Mouse (Mus musculus) hindbrain, embryonic 13.5 days (tissue): ENCODE results near the gene Tmem131. TPM values are rescaled to one million over a fixed set of nuclear protein-coding genes. Genes with fewer than 3 reads are reported as not detected.

Source experiments
- ATAC-seq: fragments of 200-750 bp; cut with Nextera tagmentation; 2 replicates; pipeline ENCODE4 v1.8.0; 2017; ENCODE audit warnings: moderate TSS enrichment; ENCODE audit not compliant: low FRiP score
- H3K27ac ChIP-seq: fragments of 300-500 bp; sonication (generic); 2 replicates; pipeline ENCODE4 v1.5.1; 2015; ENCODE audit warnings: inconsistent platforms, mild to moderate bottlenecking, moderate library complexity
- H3K27me3 ChIP-seq: fragments of 300-500 bp; sonication (generic); 2 replicates; pipeline ENCODE4 v1.6.1; 2015; ENCODE audit warnings: mild to moderate bottlenecking, inconsistent platforms
- H3K36me3 ChIP-seq: fragments of 300-500 bp; sonication (generic); 2 replicates; pipeline ENCODE4 v1.6.1; 2015; ENCODE audit warnings: mild to moderate bottlenecking, inconsistent platforms
- H3K4me1 ChIP-seq: fragments of 300-500 bp; sonication (generic); replicated peaks from 2 replicates; pipeline ENCODE4 v1.6.1; 2015; ENCODE audit warnings: inconsistent platforms
- H3K4me2 ChIP-seq: fragments of 300-500 bp; sonication (generic); 2 replicates; pipeline ENCODE4 v1.6.1; 2015; ENCODE audit warnings: inconsistent platforms, mild to moderate bottlenecking, moderate library complexity
- H3K4me3 ChIP-seq: fragments of 300-500 bp; sonication (generic); 2 replicates; pipeline ENCODE4 v1.5.1; 2015; ENCODE audit warnings: mild to moderate bottlenecking, inconsistent platforms
- H3K9ac ChIP-seq: fragments of 300-500 bp; sonication (generic); 2 replicates; pipeline ENCODE4 v1.6.1; 2015; ENCODE audit warnings: mild to moderate bottlenecking, inconsistent platforms
- H3K9me3 ChIP-seq: fragments of 300-500 bp; sonication (generic); 2 replicates; pipeline ENCODE4 v1.6.1; 2016; ENCODE audit warnings: inconsistent platforms
- WGBS: fragments of 180-500 bp; shearing (Covaris S2); methylation state at CpG from one replicate; pipeline ENCODE4 v1.1.7; 2015; 5-methylcytosine and 5-hydroxymethylcytosine counted together
- polyA plus RNA-seq: library from polyadenylated mRNA; unstranded; fragments of >200 nt; fragmentation: Nextera tagmentation; extraction: Ambion mirVana; gene quantifications from 2 replicates; pipeline ENCODE4 v1.2.1, GENCODE M21; 2015

The Tmem131 gene
- polyA plus RNA-seq: 11.6 and 11.7 TPM in 2 replicates

GRCm38 (mm10) chr1:36943653-36944052 lies at the start of gene Tmem131:
Gene Tmem131 (minus strand): TSS chr1:36943666.
- no peaks in the 10 kb centered on the region for H3K27me3 ChIP-seq
- no peak within 1 kb of the TSS for H3K4me3 ChIP-seq
- WGBS: 72% methylated on average over 5 of the region's 5 CpGs
- no peaks in the 10 kb centered on the region for H3K9me3 ChIP-seq
- H3K9ac ChIP-seq: no peak within 1 kb of the TSS
- H3K4me1 ChIP-seq: peaks cover 5% of the 10 kb centered on the region
- no peak within 1 kb of the TSS for H3K4me2 ChIP-seq
- no peak within 1 kb of the TSS for H3K27ac ChIP-seq
- ATAC-seq: no peak
- H3K36me3 ChIP-seq: no peaks in the 10 kb centered on the region

DNA sequence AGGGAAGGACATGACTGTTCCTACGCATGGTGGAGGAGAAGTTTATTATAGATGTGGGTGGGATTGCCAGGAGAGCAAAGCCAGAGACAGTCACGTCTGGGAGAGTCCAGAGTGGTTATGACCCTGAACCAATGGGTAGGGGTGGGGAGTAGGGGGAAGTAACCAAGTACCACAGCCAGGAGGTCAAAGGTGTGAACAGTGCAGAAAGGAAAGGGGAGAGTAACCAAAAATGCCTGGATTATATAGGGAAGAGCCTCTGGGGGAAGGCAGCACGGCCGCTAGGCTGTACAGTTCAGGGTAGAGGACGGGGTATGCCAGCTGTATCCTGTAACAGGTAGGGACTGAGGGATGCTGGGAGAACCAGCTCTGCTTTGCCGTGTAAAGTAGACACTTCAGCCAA lies 45.1 kb upstream of the Tmem131 start:
- Histone ChIP-seq H3K9ac (no peak overlapping the region), H3K4me2 (no peak overlapping the region), H3K9me3 (no peaks in the 10 kb centered on the region), H3K4me1 (peaks cover 9% of the 10 kb centered on the region; the same call in 1 of the 2 replicates), H3K27me3 (0 out of 2 replicates have a peak, but pooled peaks cover 7% of the 10 kb centered on the region), H3K4me3 (no peak overlapping the region), H3K36me3 (no peaks in the 10 kb centered on the region), H3K27ac (no peak overlapping the region)
- WGBS: 88% methylated on average over 6 of the region's 6 CpGs
- no peak for ATAC-seq

GRCm38 (mm10) chr1:36988161-36988560 lies 44.7 kb upstream of the Tmem131 start:
- Histone ChIP-seq H3K4me3 (no peak overlapping the region), H3K4me2 (no peak overlapping the region), H3K36me3 (no peaks in the 10 kb centered on the region), H3K9ac (no peak overlapping the region), H3K9me3 (no peaks in the 10 kb centered on the region), H3K27me3 (0 out of 2 replicates have a peak, but pooled peaks cover 7% of the 10 kb centered on the region), H3K4me1 (peaks cover 9% of the 10 kb centered on the region; the same call in 1 of the 2 replicates), H3K27ac (no peak overlapping the region)
- ATAC-seq: no peak
- WGBS: 76% methylated on average over 6 of the region's 6 CpGs

DNA sequence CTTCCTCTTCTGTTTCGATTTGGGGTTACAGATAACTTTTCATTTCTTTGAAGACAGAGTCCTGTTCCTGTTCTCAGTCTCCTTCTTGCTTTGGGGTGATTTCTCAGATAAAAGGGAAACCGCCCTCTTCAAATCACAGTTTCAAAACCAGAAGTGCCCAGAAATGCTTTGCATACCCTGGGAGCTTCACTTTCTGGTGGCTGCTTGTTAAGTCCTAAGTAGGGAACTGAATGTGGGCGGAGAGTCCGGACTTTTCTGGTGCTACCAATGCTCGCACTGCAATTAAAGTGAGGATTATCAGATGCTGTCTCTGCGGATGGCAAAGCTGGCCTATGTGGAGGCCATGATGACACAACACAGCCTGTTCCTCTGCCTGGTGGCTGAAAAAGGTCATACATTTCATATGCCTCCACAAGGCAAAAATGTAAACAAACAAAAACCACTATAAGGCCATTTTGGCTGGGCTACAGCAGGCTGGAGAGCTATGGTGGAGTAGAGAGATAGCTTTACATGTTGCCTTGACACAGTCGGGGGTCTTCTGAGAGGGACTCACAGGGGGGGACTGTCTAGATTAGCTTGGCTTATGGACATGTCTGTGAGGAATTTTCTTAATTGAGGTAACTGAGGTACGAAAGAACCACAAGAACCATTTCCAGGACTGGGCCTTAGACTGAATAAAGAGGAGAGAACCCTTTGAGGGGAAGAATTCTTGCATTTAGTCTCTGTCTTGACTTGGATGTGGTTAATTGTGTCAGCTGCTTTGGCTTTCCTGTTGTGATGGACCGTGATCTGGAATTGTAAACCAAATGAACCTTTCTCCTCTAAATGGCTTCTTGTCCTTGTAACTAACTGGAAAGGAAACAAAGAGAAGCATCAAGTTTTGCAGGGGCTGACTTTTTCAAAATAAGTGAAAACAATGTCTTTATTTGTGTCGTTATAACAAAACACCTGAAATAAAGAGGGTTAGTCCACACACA lies 44.0 kb upstream of the Tmem131 start:
- no peak overlapping the region for H3K4me2 ChIP-seq
- H3K36me3 ChIP-seq: no peaks in the 10 kb centered on the region
- H3K27ac ChIP-seq: no peak overlapping the region
- no peak overlapping the region for H3K4me3 ChIP-seq
- no peak for ATAC-seq
- H3K4me1 ChIP-seq: peaks cover 9% of the 10 kb centered on the region; the same call in 1 of the 2 replicates
- H3K9me3 ChIP-seq: no peaks in the 10 kb centered on the region
- 0 out of 2 replicates have a peak, but pooled peaks cover 7% of the 10 kb centered on the region for H3K27me3 ChIP-seq
- WGBS: 78% methylated on average over 10 of the region's 10 CpGs
- no peak overlapping the region for H3K9ac ChIP-seq

DNA sequence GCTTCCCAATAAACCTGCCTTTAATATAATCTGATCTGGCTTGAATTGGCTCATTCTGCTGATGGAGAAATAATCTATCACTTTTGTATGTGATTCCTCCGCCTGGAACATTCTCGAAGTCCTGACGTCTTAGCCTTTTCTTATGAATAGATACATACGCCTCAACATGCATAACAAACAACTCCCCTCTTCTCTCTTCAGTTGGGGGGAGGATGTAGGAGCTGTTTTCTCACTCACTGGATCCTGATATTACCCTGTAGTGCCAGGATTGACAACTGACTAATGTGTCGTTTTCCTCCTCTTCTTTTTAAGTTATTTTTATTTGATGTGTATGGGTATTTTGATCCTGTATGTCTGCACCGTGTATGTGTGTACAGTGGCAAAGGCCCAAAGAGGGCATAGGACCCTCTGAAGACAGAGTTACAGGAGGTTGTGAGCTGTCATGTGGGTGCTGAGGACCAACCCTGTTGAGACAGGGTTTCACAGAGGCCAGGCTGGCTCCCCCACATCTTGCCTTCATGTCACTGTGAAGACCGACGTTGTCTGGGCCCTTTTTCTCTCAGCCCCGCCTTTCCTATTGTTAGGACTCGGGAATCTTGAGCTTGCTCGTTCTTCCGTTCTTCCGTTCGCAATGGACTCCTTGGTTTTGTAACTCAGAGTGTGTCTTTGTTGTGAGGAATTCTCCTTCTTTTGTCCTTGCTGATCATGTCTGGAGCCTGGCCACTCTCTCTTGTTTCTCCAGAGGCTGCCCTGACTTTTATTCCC lies 43.1 kb upstream of the Tmem131 start:
- 0 out of 2 replicates have a peak, but pooled peaks cover 7% of the 10 kb centered on the region for H3K27me3 ChIP-seq
- WGBS: 36% methylated on average over 14 of the region's 14 CpGs
- H3K4me1 ChIP-seq: peaks cover 9% of the 10 kb centered on the region; the same call in 1 of the 2 replicates
- H3K9me3 ChIP-seq: no peaks in the 10 kb centered on the region
- H3K36me3 ChIP-seq: no peaks in the 10 kb centered on the region
- H3K27ac ChIP-seq: no peak overlapping the region
- no peak for ATAC-seq
- H3K4me3 ChIP-seq: no peak overlapping the region
- no peak overlapping the region for H3K9ac ChIP-seq
- no peak overlapping the region for H3K4me2 ChIP-seq

- H3K4me2 ChIP-seq: no peak overlapping the region
- no peak overlapping the region for H3K27ac ChIP-seq
- 21% methylated on average over 6 of the region's 6 CpGs for WGBS
- no peaks in the 10 kb centered on the region for H3K36me3 ChIP-seq
- no peak overlapping the region for H3K4me3 ChIP-seq
- no peak for ATAC-seq
- H3K9me3 ChIP-seq: no peaks in the 10 kb centered on the region
- H3K9ac ChIP-seq: no peak overlapping the region
- H3K4me1 ChIP-seq: peaks cover 9% of the 10 kb centered on the region; the same call in 1 of the 2 replicates
- 0 out of 2 replicates have a peak, but pooled peaks cover 7% of the 10 kb centered on the region for H3K27me3 ChIP-seq
Observed at GRCm38 (mm10) chr1:36985896-36986295, 42.4 kb upstream of the Tmem131 start.

DNA sequence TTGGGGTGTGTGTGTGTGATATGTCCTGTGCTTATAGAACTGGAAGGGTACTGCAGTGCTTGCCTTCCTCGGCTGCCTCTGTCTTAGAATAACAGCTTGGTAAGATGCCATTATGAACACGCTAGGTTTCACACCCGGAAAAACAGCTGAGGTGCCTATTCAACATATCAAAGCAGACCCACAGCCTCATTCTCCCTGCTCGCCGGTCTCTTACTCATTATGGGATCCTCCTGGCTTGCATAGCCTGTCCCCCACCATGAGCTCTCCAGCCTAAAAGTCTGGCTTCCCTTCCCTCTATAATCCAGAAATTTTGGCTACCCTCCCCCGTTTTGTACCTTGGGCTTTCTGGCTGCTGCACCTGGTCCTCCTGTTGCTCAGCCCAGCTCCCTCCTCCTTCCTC lies 40.9 kb upstream of the Tmem131 start:
- H3K27ac ChIP-seq: no peak overlapping the region
- 0 out of 2 replicates have a peak, but pooled peaks cover 7% of the 10 kb centered on the region for H3K27me3 ChIP-seq
- peaks cover 9% of the 10 kb centered on the region; the same call in 1 of the 2 replicates for H3K4me1 ChIP-seq
- H3K4me2 ChIP-seq: no peak overlapping the region
- no peaks in the 10 kb centered on the region for H3K9me3 ChIP-seq
- H3K36me3 ChIP-seq: no peaks in the 10 kb centered on the region
- no peak overlapping the region for H3K9ac ChIP-seq
- no peak overlapping the region for H3K4me3 ChIP-seq
- no peak for ATAC-seq
- WGBS: 24% methylated on average over 6 of the region's 6 CpGs

DNA sequence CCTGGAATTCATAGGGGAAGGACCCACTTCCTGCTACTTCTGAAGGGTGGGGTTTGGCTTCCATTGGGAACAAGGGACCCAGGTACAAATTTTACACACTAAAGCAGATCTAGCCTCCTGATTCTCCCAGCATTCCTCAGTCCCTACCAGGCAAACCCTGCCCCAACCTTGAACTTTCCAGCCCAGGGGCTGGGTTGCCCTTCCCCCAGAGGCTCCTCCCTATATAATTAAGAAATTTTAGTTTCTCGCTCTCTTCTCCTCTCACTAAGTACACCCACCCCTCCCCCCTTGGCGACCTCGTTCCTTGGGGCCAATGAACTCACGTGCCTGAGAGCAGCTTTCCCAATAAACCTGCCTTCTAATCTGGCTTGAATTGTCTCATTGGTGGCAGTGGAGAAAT lies 40.3 kb upstream of the Tmem131 start:
- ATAC-seq: no peak
- Histone ChIP-seq H3K4me3 (no peak overlapping the region), H3K27me3 (0 out of 2 replicates have a peak, but pooled peaks cover 7% of the 10 kb centered on the region), H3K36me3 (no peaks in the 10 kb centered on the region), H3K4me1 (peaks cover 9% of the 10 kb centered on the region; the same call in 1 of the 2 replicates), H3K9ac (no peak overlapping the region), H3K9me3 (no peaks in the 10 kb centered on the region), H3K4me2 (no peak overlapping the region), H3K27ac (no peak overlapping the region)
- WGBS: 45% methylated on average over 4 of the region's 4 CpGs

- Histone ChIP-seq H3K27me3 (0 out of 2 replicates have a peak, but pooled peaks cover 7% of the 10 kb centered on the region), H3K27ac (no peak overlapping the region), H3K36me3 (no peaks in the 10 kb centered on the region), H3K4me1 (peaks cover 9% of the 10 kb centered on the region; the same call in 1 of the 2 replicates), H3K4me3 (no peak overlapping the region), H3K9ac (no peak overlapping the region), H3K4me2 (no peak overlapping the region), H3K9me3 (no peaks in the 10 kb centered on the region)
- ATAC-seq: no peak
- WGBS: 88% methylated on average over 9 of the region's 9 CpGs
Observed at GRCm38 (mm10) chr1:36982191-36982961, 38.9 kb upstream of the Tmem131 start.

- no peaks in the 10 kb centered on the region for H3K27me3 ChIP-seq
- no peak overlapping the region for H3K4me2 ChIP-seq
- H3K4me3 ChIP-seq: no peak overlapping the region
- H3K27ac ChIP-seq: no peak overlapping the region
- no peak overlapping the region for H3K9ac ChIP-seq
- H3K9me3 ChIP-seq: no peaks in the 10 kb centered on the region
- no peaks in the 10 kb centered on the region for H3K36me3 ChIP-seq
- H3K4me1 ChIP-seq: no peaks in the 10 kb centered on the region
- ATAC-seq: no peak
- 91% methylated on average over 4 of the region's 4 CpGs for WGBS
Observed at GRCm38 (mm10) chr1:36976770-36977169, 33.3 kb upstream of the Tmem131 start.

DNA sequence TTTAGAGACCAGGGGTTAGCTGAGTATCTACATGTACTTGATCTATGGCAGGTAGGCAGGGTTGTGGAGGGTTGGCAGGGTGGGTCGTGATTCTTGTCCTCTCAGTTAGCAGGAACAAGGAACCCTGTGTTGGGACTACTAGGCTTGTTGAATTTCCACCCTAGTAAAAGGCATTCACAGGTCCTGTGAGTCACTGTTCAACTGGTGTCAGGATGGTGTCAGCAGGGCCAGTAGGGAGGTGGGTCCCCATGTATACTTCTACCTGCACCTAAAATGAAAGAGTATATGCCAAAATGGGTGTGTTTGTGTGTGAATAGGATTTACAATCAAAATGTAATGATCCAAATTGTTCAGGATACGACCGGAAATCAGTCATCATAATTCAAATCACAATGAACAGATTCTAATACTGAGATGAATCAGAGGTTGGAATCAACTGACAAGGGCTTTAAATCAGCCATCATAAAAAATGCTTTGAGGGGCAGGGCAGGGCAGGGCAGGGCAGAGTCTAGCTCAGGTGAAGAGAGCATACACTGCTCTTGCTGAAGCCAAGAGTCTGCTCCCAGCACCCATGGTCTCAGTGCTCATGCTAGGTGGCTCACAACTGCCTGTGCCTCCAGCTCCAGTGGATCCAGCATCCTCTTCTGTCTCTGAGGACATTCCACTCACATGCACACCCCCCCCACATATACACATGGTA lies 27.6 kb upstream of the Tmem131 start:
- Histone ChIP-seq H3K27ac (no peak overlapping the region), H3K4me3 (no peak overlapping the region), H3K9ac (no peak overlapping the region), H3K27me3 (no peaks in the 10 kb centered on the region), H3K4me2 (no peak overlapping the region), H3K36me3 (no peaks in the 10 kb centered on the region), H3K4me1 (no peaks in the 10 kb centered on the region), H3K9me3 (no peaks in the 10 kb centered on the region)
- WGBS: 92% methylated on average over 3 of the region's 3 CpGs
- ATAC-seq: no peak
